Mouse (Mus musculus) fat pad, adult 2 months (tissue): ENCODE results near the gene Cacnb4.

Experiments
- DNase-seq: peaks from one replicate; pipeline ENCODE4 v3.0.0-alpha.2; 2011; ENCODE audit warnings: low read depth, low spot score; ENCODE audit errors: extremely low read depth

The Cacnb4 gene

DNA sequence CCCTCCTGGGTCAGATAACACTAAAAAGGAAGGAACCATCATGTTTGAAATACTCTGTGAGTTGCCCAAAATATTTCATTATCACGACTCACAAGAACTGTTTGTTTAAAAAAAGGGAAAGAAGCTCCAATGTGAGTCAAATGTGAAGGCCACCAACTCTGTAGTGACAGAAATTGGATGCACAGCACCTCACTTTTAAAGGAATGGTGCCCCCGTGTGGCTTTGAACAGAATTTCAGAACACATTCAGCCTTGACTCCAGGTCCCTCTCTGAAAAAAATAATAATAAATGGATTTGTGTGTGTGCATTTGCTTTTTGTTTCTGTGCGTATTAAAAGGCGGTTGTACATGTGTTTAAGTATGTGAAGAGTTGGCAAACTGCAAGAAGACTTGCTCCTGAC is 71.3 kb downstream of the Cacnb4 start:
- no peak for DNase-seq

DNA sequence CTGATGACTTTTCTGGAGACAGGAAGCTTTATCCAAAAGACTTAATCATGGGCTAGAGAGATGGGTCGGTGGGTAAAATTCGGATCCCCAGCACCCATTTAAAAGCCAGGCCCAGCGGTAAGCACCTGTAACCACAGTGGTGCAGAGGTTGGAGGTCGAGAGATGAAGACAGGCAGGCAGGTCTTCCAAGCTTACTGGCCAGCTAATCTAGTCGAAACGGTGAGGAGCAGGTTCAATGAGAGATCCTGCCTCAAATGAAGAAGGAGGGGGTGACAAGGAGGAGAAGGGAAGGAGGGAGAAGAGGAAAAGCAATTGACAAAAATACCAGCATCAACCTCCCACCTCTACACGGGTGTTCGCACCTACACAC is 72.0 kb downstream of the Cacnb4 start:
- DNase-seq: no peak

DNA sequence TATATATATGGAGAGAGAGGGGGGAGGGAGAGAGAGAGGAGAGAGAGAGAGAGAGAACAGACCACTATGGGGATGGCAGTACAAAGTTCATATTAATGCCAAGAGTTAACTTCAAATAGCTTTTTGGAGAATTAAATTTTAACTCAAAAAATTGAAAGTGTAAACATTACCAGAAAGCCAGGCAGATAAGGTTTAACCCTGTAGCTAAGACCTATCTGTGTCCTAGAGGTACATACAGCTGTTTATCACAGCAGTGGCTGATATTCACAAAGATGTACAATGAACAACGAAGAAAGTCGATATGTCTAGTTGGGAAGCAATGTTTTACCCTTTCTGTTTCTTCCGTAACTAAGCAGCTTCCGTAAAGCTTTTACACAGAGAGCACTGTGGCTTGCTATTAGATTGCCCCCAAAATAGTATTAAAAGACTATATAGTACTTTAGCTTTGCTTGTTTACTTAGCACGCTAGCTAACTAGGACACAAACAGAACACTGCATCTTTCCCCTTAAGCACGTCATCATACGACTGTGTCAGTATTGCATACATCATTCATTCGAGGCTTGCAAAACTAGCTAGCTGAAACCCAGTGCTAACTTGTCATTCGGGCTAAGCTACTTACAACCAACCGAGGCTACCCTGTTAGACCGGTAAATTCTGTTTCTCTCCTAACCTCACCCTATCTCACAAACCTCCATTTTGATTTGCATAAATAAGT is 72.5 kb downstream of the Cacnb4 start:
- DNase-seq: no peak

DNA sequence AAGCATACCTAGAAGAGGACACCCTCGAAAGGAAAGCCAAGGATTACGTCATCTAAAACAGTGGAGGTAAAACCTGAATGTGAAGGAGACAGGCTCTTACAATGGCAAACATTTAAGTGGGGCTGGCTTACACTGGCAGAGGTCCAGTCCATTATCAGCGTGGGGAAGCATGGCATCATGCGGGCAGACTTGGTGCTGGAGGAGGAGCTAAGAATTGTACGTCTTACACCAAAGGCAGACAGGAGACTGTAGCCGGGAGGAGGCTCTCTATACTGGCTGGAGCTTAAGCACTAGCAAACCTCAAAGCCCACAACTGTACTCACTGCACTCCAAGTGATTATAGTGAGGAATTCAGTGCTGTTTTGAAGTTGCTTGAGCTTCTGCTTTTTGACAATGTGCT is 73.2 kb downstream of the Cacnb4 start:
- DNase-seq: no peak

DNA sequence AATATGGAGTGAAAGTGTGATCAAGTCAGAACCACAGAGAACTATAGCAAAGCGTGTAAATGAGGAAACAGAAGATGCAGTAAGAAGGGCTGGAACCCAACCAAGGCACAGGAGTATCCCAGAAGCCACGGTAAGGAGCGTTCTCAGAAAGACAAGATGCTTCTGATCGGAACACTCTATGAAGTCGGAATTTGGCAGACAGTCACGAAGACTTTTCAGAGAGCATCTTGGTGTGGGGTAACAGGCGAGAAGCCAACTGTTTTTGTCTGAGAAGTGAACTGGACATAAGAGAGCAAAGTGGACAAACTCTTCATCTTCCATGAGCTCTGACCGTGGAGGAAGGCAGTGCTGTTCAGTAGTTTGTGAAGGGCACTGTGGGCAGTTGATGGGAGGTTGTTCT is 73.7 kb downstream of the Cacnb4 start:
- no peak for DNase-seq

DNA sequence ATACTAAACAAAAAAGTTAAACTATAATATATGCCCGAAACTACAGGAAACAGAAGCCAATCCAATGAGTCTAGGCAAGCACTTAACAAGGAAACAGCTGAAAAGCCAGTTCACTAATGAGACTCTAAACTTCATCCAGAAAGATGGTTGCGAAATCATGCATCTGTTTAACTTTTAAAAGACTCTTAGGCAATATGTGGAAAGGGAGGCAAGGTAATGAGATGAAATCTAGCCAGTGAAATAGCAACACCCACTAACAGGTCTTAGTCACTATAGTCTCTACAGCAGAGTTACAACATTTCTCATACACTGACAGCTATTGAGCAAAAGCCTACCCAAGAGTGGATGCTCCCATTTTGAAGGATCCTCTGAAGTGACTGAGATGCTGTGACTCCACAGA is 74.4 kb downstream of the Cacnb4 start:
- peak; percentile 99 for DNase-seq

DNA sequence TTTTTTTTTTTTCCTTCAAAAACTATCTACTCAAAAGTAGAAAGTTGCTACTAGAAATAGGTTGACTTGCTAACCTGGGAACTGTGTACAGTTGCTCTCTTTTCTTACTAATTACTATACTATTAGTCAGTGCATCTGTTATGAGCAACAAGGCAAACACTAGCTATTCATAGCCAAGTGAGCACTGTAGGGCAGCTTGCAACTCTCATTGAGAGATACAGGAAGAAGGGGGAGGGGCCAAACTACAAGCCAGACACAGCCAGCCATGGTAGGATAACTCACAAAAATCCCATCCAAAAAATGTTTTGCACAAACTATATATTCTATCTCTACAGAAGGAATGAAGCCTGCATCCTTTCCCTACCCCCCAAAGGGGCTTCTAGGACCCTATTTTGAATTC is 79.1 kb downstream of the Cacnb4 start:
- no peak for DNase-seq

DNA sequence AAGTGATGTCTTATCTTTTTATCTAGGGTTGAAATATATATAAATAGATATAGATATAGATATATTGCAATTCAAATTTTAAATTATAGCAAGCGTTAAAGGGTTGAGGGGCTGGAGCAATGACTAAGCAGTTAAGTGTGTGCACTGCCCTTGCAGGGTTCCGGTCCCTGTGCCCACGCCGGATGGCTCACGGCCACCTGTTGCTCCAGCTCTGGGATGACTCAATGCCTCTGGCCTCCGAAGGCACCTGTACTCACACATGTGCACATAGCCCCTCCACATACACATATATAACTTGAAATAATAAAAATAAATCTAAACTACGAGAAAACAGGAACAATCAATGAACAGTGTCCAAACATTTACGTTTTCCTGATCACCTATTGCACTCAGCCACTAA is 82.8 kb downstream of the Cacnb4 start:
- no peak for DNase-seq

DNA sequence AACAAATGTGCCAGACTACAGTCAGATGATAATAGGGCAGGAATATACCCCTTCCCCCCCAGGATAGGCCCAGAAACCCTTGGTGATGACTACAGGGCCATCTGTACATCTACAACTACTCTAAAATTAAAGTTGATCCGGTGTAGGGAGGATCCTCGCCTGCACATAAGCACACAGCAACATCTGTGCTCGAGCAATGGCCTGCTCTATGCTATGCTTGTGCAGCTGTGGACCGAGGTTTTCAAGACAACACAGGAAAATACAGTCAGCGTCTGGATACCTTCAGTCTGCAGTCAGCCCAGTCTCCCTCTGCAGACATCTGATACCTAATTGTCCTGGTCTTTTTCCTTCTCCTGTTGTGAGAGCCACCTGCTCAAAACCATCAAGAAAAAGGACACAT is 83.4 kb downstream of the Cacnb4 start:
- no peak for DNase-seq

DNA sequence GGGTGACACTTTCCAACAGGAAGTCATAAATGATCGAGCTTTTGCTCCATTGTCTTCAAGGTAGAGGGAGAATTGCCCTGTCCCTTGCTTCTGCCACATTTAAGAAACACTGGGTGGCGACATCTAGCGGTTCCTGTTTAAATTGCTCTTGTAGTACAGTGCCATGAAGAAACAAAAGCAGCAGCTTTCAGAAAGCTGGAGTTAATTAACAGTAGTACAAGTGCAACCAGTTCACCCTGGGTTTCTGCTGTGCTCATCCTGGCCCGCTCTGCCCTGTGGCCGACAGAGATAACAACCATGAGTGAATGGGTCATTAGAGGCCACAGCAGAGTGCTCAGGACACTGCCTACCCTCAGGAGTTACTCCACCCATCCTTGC is 85.7 kb downstream of the Cacnb4 start:
- no peak for DNase-seq

DNA sequence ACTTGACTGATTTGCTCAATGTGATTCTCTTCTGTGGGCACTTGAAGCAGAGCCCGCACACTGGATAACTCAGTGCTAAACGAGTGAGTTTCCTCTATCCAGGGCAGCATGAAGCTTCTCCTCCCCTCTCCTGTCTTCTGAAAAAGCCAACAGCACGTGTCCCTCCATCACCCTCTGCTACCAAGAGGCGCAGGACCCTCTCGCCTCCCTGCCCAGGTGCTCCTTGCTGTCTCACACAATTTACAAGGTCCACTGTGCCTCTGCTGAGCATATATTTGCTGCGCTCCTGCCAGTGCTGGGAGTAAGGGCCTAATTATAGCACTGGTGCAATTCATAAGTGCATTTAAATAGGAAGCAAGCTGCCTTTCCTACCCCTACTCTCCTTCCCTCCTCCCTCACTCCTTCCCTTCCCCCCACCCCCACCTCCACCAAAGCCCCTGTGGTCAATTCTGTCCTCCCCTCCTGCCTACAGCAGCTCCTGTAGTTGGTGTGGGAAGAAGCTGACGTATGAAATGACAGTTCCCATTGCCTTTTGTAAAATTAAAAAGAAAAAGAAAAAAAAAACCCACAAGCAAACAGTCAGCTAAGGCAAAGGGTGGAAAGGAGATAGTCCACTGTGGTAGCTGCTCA is 86.2 kb downstream of the Cacnb4 start:
- DNase-seq: no peak

DNA sequence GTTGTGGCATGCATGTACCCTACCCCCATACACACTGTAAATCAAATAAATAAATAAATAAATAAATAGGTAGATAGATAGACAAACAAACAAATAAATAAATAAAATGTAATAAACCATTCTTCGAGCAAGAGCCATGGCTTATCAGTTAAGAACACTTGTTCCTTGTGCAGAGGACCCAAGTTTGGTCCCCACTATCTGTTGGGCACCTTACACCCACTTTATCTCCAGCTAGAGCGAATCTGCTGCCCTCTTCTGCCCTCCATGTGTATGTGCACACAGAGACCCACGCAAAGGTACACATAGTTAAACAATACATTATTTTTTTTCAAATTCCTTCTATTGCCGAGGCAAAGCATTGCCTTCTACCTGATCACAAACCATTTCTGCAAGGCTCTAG is 87.1 kb downstream of the Cacnb4 start:
- DNase-seq: no peak

DNA sequence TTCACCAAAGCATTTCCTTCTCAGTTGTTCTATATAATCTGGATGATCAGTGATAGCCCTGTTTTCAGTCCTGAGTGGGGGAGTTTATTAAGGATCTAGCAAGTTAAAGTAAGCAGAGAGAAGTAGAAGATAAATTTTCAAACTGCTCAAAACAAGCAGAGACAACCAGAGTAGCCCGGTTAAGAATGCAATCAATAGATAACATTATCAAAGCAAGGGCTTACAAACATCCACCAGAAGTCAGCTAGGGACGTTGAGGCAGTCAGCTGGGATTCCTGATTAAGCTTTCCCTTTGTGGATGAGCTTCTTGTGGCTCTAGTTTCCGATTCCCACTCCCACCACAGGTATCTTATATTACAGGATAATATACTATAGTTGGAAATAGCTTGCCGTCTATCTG is 91.2 kb downstream of the Cacnb4 start:
- no peak for DNase-seq

DNA sequence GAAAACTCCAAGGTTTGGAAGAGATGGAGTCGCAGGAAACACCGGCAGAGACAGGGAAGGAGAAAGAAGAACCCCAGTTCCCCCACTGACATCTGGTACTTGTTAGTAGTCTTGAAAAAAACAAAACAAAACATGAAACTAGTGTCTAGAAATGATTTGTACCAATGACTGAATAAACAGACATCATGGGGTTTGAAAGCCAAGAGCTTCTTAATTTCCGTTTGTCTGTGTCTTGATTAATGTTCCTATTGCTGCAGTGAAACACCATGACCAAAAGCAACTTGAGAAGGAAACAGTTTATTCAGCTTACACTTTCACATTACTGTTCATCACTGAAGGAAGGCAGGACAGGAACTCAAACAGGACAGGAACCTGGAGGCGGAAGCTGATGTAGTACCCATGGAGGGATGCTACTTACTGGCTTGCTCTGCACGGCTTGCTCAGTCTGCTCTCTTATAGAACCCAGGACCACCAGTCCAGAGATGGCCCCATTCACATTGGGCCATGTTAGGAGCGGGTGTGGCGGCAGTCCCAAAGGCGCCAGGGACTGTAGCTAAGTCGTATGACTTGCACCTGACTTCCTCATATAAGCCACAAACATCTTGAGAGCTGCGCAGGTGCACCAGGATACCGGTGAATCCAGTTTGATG is 95.4 kb downstream of the Cacnb4 start:
- DNase-seq: no peak

DNA sequence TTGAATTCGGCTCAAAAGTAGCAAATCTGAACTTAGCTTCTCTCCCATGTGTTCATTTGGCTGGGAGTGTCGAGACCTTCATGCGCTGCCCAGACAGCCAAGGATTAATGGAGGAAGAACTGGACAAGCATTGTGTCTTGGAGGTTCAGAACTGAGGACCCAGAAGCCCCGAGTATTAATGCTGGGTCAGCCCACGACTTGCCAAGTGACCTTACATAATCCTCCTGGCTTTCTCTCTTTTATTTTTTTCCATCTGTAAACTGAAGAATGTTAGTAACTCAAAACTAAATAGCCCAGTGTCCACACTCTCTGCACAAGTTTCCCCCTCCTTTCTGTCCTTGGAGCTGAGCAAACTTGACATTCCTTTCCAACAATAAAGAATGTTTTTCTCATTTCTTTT is 95.9 kb downstream of the Cacnb4 start:
- no peak for DNase-seq

DNA sequence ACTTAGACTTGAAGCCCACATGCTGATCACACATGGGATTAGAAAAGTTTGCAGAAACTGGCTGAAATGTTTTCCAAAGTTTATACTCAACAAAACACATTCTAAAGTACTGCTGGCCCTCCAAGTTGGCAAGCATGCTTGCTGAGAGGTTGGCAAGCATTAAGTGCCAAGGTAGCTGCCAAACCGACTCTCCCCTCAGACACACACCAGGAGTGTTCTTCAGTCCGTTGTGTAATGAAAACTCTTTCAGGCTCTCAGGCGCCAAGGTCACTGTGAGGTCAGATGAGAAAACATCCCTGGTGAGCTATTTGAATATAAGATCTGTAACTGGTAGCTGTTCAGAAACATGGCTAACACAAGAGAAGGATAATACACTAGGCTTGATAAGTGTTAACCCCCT is 97.8 kb downstream of the Cacnb4 start:
- no peak for DNase-seq

DNA sequence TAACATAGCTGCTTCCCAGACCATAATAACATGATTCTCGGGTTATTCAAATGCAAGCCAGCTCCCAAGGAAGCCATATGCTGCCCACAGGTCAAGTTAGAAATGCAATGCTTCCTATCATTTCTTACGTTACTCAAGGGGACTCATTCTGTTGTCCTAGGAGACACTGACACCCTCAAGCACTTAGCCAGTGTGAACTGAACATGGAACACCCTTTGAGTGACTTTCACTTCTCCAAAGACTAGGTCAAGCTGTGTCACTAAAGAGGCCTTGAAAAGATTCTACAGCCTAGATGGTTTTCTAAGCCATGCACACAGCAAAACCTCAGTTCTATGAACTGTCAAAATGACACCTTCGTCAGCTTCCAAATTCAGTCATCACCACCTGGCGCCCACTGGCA is 98.9 kb downstream of the Cacnb4 start:
- no peak for DNase-seq

DNA sequence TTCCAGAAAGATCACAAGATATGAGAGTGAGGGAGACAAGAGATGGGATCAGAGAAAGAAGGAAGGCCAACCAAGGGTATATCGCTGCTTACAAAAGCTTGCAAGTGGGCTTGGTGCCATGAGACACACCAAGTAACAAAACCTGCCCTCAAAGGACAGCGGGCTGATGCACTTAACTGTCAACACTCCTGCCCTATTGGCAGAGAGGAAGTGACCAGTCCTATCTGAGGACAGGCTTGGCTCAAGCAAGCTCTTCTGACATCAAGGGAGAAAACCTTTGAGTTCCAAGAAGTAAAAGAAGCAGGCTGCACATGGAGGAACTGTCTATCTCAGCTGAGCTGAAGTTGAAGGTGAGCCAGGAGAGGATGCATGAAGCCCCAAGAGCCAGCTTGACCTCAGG is 100.1 kb downstream of the Cacnb4 start:
- no peak for DNase-seq

DNA sequence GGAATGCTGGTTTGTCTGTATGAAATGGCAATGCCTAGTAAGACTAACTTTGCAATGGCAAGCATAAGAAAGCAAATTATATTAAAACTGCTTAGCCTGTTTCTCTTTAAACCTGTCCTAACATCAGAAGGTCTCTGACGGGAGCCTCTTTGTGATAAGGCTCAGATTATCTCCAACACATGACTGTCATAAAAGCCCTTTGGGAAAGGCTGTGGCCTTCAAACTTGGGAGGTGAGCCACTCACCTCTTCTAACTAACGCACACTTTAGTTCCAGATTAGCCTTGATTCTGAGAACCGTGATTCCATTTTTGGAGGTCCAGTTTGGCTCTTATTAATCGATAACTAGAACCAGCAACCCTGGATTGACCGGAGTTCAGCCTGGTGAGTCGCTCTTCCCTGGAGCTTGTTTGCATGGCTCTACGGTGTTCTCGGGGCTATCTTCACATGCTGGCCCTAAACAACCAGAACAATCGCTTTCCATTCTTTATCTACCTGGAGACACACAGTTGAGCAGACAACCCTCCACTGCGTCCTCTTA is 100.9 kb downstream of the Cacnb4 start:
- no peak for DNase-seq

DNA sequence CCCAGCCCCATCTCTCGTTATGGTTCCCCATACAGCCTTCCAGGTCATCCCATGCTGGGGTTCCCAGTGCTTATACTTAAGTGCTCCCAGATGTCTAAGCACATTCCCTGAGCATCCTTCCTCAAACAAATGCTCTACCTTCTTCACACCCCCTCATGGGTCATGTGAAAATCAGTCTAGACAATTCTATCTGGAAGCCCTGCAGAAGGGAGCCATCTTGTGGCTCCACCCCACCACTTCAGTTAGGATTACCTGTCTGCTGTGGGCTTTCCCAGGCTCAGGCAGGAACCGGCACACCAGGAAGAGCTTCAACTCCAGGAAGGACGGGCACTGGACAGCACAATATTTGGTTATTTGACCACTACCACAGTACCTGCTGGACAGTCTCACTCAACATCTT is 101.7 kb downstream of the Cacnb4 start:
- DNase-seq: no peak

DNA sequence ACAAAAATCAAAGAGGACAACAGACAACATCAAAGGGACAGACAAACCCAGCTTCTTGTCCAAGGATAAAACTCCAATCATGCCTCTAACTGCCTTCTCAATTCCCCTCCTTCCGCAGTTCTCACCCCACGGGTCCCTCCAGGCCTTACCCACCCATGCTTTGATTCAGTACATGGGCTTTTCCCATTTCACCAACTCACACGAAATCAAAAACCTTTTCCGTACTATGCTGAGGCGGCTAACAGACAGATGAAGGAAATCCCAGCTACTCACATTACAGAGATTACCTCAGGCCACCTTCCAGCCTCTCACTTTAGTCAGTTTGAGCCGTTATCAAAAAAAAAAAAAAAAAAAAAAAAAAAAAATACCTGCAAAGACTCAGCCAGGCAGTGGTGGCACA is 104.4 kb downstream of the Cacnb4 start:
- DNase-seq: no peak

DNA sequence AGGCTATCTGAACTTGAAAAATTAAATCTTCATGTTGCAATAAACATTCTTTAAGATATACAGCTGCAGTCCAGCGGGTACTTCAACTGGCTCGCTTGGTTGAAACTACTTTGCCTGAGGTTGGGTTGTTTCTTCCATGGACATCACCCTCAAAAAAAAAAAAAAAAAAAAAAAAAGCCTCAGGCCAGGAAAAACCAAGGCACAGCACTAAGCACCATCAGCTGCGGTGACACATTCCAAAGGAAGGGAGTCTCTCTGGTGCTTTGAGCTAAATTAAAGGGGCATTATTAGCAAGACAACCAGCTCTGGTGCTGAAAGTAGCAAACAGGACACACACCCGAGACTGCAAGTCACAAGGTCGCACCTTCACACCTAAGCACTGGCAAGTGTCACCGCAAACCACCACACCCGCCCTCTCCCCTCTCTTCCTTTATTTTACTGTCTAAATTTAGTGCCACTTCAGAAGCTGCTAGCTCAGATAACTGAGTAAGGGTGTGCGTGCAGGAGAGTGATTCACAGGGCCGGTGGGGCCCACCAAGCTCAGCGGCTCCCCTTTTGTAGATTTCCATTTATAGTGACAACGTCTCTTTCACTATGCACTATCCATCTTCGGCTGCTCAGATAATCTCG is 105.2 kb downstream of the Cacnb4 start:
- DNase-seq: no peak
